Mouse (Mus musculus): ENCODE measurements around the gene Olfr1034. TPM values are rescaled to one million over a fixed set of nuclear protein-coding genes. Genes with fewer than 3 reads are reported as not detected.
"Not testable (repeated sequence)": the region's sequence is repeated elsewhere in the genome, so short reads cannot be mapped to it uniquely, and the experiment has no call there.

Gene Olfr1034
- total RNA-seq (2021): not detected
- long read RNA-seq, experiment 1: 0 reads
- long read RNA-seq, experiment 2: 0 reads

DNA sequence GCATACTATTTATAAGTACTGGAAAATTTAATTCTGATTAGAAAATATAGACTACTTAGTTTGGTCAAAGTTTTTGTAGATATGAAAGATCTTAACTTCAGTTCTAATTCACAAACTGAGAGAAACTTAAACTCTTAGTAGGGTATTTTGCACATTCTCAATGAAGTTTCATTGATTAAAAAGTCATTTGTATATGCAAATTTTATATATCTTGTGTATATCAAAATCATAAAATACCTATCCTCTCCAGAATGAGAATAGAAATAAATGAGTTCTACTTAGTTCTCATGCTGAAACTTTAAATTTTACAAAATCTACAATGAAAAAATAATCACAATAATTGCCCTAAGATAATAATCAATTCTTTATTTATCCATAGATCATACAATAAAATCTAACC lies at the start of gene Olfr1034:
TSS of gene Olfr1034 (plus strand) at position 301 of the 400 bp plus-strand sequence.
- H3K4me3 ChIP-seq: no peak within 1 kb of the TSS
- intact Hi-C loops (cut with DNase I): no loop called here
- H3K27ac ChIP-seq: no peak within 1 kb of the TSS
- DNase-seq: no peak
- no peak for TF ChIP-seq CTCF (IDR thresholded peaks at IDR 0.05)

DNA sequence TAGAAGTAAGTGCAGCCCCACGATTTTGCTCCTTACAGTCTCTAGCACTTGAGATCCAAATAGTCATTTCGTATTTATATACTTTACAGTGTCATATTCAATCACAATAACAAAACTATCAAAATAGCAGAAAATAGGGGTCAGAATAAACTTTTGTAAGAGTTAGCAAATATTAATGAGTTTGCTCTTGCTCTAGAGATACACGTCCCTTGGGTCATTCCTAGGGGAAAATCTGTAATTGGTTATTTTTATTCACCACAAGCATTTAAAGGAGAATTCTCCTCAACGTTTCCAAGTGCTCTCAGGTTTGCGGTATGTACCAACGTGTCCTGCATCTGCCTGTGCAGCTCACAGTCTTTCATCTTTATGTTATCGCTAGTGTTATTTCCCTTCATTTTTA lies 40.4 kb upstream of the Olfr1034 start, which contains the start of gene Olfr1032:
TSS of gene Olfr1032 (plus strand) at position 301 of the 400 bp plus-strand sequence.
- no peak for DNase-seq
- Histone ChIP-seq H3K4me3 (no peak within 1 kb of the TSS), H3K27ac (no peak within 1 kb of the TSS)
- intact Hi-C loops (cut with DNase I): no loop called here
- TF ChIP-seq CTCF (IDR thresholded peaks at IDR 0.05): no peak

DNA sequence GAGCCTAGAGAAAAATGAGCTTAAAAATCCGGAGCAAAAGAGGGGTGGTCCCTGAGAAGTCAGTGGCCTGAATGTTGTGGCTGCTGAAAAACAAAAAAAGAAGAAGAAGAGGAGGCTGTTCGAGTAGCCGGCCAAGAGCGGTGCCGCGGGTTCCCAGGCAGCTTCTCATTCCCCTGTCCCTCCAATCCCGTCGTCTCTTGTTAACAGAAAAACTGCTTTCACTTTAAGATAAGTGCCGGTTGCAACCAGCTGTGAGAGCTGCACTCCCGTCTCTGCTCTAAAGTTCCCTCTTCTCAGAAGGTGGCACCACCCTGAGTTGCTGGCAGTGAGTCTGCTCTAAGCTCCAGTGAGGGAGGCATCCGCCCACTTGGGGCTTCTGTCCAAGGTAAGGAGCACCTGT lies 25.3 kb upstream of the Olfr1034 start, which contains the start of gene Olfr1033:
TSS of gene Olfr1033 (plus strand) at position 228 of the 400 bp plus-strand sequence.
- intact Hi-C loops (cut with DNase I); DNase-seq: not testable (repeated sequence)
- H3K4me3 ChIP-seq: peak within 1 kb of the TSS; percentile 64
- H3K27ac ChIP-seq: peak within 1 kb of the TSS; percentile 24; the same call in 1 of the 2 replicates

DNA sequence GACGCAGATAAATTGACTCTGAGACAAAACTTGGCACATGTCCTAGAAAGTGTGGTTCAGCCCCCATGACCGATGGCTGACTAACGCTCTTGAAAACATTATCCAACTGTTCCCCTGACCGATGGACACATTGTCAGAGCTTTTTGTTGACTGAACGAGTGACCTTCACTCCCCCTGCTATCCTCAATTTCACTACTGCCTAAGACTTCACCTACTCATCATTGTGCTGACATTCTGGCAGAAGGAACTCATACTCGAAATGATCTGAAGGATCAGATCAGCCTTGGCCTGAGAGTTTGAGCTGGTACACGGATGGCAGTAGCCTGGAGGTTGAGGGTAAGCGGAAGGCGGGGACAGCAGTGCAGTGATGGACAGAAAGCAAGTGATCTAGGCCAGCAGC lies 24.1 kb upstream of the Olfr1034 start:
- intact Hi-C loops (cut with DNase I); DNase-seq; H3K27ac ChIP-seq; H3K4me3 ChIP-seq: not testable (repeated sequence)

DNA sequence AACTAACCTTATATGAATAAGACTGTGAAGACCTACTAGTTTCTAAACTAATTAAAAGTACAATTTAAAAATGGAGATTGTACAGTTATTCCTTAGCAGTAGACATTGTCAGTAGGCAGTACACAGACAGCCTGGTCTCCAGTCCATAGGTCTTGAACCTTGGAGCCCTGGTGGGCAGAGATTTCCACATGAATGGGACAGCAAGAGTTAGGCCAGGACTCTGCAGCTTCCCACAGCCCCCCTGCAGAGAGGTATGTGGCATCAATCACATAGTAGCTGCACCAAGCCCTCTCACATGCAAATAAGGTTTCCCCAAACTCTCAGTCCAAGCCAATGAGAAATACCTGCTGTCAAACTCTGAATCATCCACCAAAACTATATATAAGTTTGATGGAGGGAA lies 5.1 kb downstream of the Olfr1034 start:
- H3K27ac ChIP-seq; DNase-seq; H3K4me3 ChIP-seq; intact Hi-C loops (cut with DNase I): not testable (repeated sequence)

DNA sequence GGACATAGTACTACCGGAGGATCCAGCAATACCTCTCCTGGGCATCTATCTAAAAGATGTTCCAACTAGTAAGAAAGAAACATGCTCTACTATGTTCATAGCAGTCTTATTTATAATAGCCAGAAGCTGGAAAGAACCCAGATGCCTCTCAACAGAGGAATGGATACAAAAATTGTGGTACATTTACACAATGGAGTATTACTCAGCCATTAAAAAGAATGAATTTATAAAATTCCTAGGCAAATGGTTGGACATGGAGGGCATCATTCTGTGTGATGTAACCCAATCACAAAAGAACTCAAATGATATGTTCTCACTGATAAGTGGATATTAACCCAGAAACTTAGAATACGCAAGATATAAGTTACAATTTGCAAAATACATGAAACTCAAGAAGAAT lies 18.1 kb downstream of the Olfr1034 start:
- intact Hi-C loops (cut with DNase I); H3K4me3 ChIP-seq; DNase-seq; H3K27ac ChIP-seq: not testable (repeated sequence)

DNA sequence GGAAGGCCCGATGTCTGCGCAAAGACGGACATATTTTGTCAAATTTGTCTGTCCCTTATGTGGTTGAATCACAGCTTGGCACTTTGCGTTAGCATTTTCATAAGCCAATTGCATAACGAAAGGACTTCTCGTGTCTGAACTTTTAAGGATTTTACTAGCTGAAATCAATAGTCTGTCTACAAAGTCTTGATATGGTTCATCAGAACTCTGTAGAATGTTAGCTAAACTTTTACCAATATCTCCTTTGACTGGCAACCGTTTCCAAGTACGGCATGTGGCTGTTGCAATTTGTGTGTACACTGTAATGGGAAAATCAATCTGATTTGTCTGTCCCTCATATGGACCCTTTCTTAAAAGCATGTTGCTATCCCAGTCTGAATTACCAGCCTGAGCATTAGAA lies 24.5 kb downstream of the Olfr1034 start:
- intact Hi-C loops (cut with DNase I): no loop called here
- no peak for DNase-seq
- H3K4me3 ChIP-seq: no peak overlapping the region

DNA sequence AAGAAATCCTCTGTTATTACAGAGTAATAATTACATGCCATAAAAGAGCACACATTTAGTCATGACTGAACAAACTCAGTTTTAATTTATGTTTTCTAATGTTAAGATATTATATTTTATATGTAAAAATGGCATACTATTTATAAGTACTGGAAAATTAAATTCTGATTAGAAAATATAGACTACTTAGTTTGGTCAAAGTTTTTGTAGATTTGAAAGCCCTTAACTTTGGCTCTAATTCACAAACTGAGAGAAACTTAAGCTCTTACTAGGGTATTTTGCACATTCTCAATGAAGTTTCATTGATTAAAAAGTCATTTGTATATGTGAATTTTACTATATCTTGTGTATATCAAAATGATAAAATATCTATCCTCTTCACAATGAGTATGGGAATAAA lies 28.0 kb downstream of the Olfr1034 start, which contains the start of gene Olfr1036:
TSS of gene Olfr1036 (plus strand) at position 301 of the 400 bp plus-strand sequence.
- intact Hi-C loops (cut with DNase I): not testable (repeated sequence)

More for the DNA sequence above, 24.5 kb downstream of the Olfr1034 start:
- no peak overlapping the region for H3K27ac ChIP-seq
- no peak for TF ChIP-seq CTCF (IDR thresholded peaks at IDR 0.05)

DNA sequence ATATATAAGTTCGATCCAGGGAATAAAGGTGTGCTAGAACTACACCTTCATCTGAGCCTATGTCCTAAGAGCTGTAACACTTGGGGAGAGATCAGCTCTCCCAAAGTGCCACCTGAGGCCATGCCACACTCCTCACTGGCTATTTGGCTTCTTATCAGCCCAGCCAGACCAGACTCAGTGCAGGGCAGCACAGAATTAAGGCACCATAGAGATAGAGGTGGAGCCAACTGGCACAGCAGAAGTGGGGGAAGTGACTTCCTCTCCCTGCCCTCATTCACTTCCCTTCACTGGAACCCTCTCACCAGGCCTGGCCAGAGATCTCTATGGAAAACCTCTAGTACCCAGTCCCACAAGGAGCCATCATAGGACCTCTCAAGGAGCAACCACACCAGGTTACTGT lies 34.8 kb downstream of the Olfr1034 start:
- H3K4me3 ChIP-seq; DNase-seq; intact Hi-C loops (cut with DNase I); H3K27ac ChIP-seq: not testable (repeated sequence)

More for the DNA sequence above, 28.0 kb downstream of the Olfr1034 start, which contains the start of gene Olfr1036:
- H3K4me3 ChIP-seq, H3K27ac ChIP-seq, DNase-seq: not testable (repeated sequence)

DNA sequence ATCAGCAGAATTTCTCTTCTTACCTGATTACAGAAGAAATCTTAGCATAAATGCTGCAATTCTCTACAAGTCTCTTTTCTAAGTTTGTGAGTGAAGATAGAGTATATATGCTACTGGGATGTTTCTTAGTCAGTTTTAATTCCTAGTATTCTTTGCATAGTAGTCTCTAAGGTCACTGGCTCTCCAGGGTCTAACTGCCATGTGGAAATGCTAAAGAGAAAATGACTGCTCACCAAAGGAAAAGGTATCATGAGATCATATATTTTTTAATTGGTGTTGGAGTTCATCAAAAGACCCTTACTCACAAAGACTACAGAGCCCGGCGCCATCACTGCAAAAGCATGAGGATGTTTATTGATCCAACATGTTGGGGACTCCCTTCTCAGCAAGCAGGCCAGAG lies 41.6 kb downstream of the Olfr1034 start, which contains the start of gene Olfr1037:
TSS of gene Olfr1037 (minus strand) at position 101 of the 400 bp plus-strand sequence.
- TF ChIP-seq CTCF (IDR thresholded peaks at IDR 0.05): no peak
- intact Hi-C loops (cut with DNase I): no loop called here
- no peak within 1 kb of the TSS for H3K4me3 ChIP-seq
- no peak for DNase-seq
- H3K27ac ChIP-seq: no peak within 1 kb of the TSS

Other genes starting within 250 kb of the Olfr1034 start
- gene Olfr1016, start 243.3 kb upstream of the Olfr1034 start, total RNA-seq (2021): not detected
- not detected for gene Olfr1018, start 227.4 kb upstream of the Olfr1034 start, total RNA-seq (2021)
- gene Olfr1019, start 200.4 kb upstream of the Olfr1034 start, total RNA-seq (2021): not detected
- not detected for gene Olfr1020, start 198.8 kb upstream of the Olfr1034 start, total RNA-seq (2021)
- not detected for gene Olfr1022, start 177.3 kb upstream of the Olfr1034 start, total RNA-seq (2021)
- not detected for gene Olfr1023, start 160.2 kb upstream of the Olfr1034 start, total RNA-seq (2021)
- not detected for gene Olfr1024, start 140.8 kb upstream of the Olfr1034 start, total RNA-seq (2021)
- gene Olfr1025-ps1, start 130.7 kb upstream of the Olfr1034 start, total RNA-seq (2021): not detected
- not detected for gene Olfr1026, start 124.3 kb upstream of the Olfr1034 start, total RNA-seq (2021)
- gene Olfr1028, start 95.4 kb upstream of the Olfr1034 start, total RNA-seq (2021): not detected
- not detected for gene Olfr1029, start 72.0 kb upstream of the Olfr1034 start, total RNA-seq (2021)
- gene Olfr1030, start 66.6 kb upstream of the Olfr1034 start, total RNA-seq (2021): not detected
- not detected for gene Olfr1031, start 55.6 kb upstream of the Olfr1034 start, total RNA-seq (2021)
- gene Olfr1032, start 40.3 kb upstream of the Olfr1034 start, total RNA-seq (2021): not detected
- gene Olfr1033, start 25.2 kb upstream of the Olfr1034 start, total RNA-seq (2021): under 1 TPM in 1 of 2 experiments, not detected in 1; 0.14 TPM
- not detected for gene Olfr1036, start 28.1 kb downstream of the Olfr1034 start, total RNA-seq (2021)
- not detected for gene Olfr1037, start 41.5 kb downstream of the Olfr1034 start, total RNA-seq (2021)
- gene Olfr1039, start 90.1 kb downstream of the Olfr1034 start, total RNA-seq (2021): not detected
- gene Olfr1040, start 100.9 kb downstream of the Olfr1034 start, total RNA-seq (2021): not detected
- gene Olfr1042, start 116.0 kb downstream of the Olfr1034 start, total RNA-seq (2021): not detected
- not detected for gene Olfr1043, start 121.7 kb downstream of the Olfr1034 start, total RNA-seq (2021)
- gene Olfr1044, start 132.0 kb downstream of the Olfr1034 start, total RNA-seq (2021): not detected
- gene Olfr52, start 139.8 kb downstream of the Olfr1034 start, total RNA-seq (2021): not detected
- gene Olfr1045, start 157.1 kb downstream of the Olfr1034 start, total RNA-seq (2021): not detected
- not detected for gene Olfr1046, start 173.5 kb downstream of the Olfr1034 start, total RNA-seq (2021)
- gene Olfr1047, start 185.5 kb downstream of the Olfr1034 start, total RNA-seq (2021): not detected
- not detected for gene Olfr1048, start 194.4 kb downstream of the Olfr1034 start, total RNA-seq (2021)
- not detected for gene Olfr1049, start 212.5 kb downstream of the Olfr1034 start, total RNA-seq (2021)
- not detected for gene Olfr1051, start 233.2 kb downstream of the Olfr1034 start, total RNA-seq (2021)
- gene Olfr1052, start 246.6 kb downstream of the Olfr1034 start, total RNA-seq (2021): not detected

Data from gastrocnemius, adult 2 months (tissue).